Mouse (Mus musculus) stomach, embryonic 14.5 days (tissue): Measurements from ENCODE around the gene Focad. TPM values are rescaled to one million over a fixed set of nuclear protein-coding genes. Genes with fewer than 3 reads are reported as not detected.
"Not testable (repeated sequence)": the region's sequence is repeated elsewhere in the genome, so short reads cannot be mapped to it uniquely, and the experiment has no call there.

Source experiments
- ATAC-seq: fragments of 200-750 bp; cut with Nextera tagmentation; 2 replicates; pipeline ENCODE4 v1.8.0; 2017; ENCODE audit warnings: low read depth, moderate TSS enrichment; ENCODE audit not compliant: insufficient number of reproducible peaks, insufficient read depth, low FRiP score
- H3K27ac ChIP-seq: fragments of 300-500 bp; sonication (generic); 2 replicates; pipeline ENCODE4 v1.5.1; 2014; ENCODE audit warnings: mild to moderate bottlenecking, low read length, moderate library complexity, mixed read lengths
- H3K27me3 ChIP-seq: fragments of 300-500 bp; sonication (generic); 2 replicates; pipeline ENCODE4 v1.6.1; 2014; ENCODE audit warnings: low read length, control low read depth, mixed read lengths; ENCODE audit not compliant: control insufficient read depth, insufficient read depth
- H3K36me3 ChIP-seq: fragments of 300-500 bp; sonication (generic); 2 replicates; pipeline ENCODE4 v1.6.1; 2014; ENCODE audit warnings: mild to moderate bottlenecking, control low read depth, low read length, moderate library complexity, mixed read lengths; ENCODE audit not compliant: control insufficient read depth, insufficient read depth
- H3K4me1 ChIP-seq: fragments of 300-500 bp; sonication (generic); 2 replicates; pipeline ENCODE4 v1.6.1; 2014; ENCODE audit warnings: low read length, control low read depth, mixed read lengths; ENCODE audit not compliant: control insufficient read depth, insufficient read depth
- H3K4me2 ChIP-seq: fragments of 300-500 bp; sonication (generic); replicated peaks from 2 replicates; pipeline ENCODE4 v1.6.1; 2014; ENCODE audit warnings: low read depth, low read length, control low read depth
- H3K4me3 ChIP-seq: fragments of 300-500 bp; sonication (generic); 2 replicates; pipeline ENCODE4 v1.5.1; 2014; ENCODE audit warnings: low read depth, low read length, control low read depth
- H3K9ac ChIP-seq: fragments of 300-500 bp; sonication (generic); replicated peaks from 2 replicates; pipeline ENCODE4 v1.6.1; 2014; ENCODE audit warnings: low read depth, mild to moderate bottlenecking, control low read depth, low read length, moderate library complexity, mixed read lengths
- H3K9me3 ChIP-seq: fragments of 300-500 bp; sonication (generic); 2 replicates; pipeline ENCODE4 v1.6.1; 2016; ENCODE audit warnings: low read depth, low read length, control low read depth; ENCODE audit not compliant: control insufficient read depth
- WGBS: fragments of 180-500 bp; shearing (Covaris S2); extraction: QIAGEN DNeasy Blood & Tissue Kit; methylation state at CpG from one replicate; pipeline ENCODE4 v1.1.7; 2014; 5-methylcytosine and 5-hydroxymethylcytosine counted together
- polyA plus RNA-seq: library from polyadenylated mRNA; unstranded; fragments of >200 nt; fragmentation: Nextera tagmentation; extraction: Ambion mirVana; gene quantifications from 2 replicates; pipeline ENCODE4 v1.2.1, GENCODE M21; 2014

The Focad gene
- polyA plus RNA-seq, 1 experiment from 2014 or later: 16.3 TPM

GRCm38 (mm10) chr4:88390596-88390995, 296.2 kb downstream of the Focad start:
- H3K27ac ChIP-seq, H3K9ac ChIP-seq, H3K36me3 ChIP-seq, H3K4me2 ChIP-seq, H3K4me1 ChIP-seq, H3K4me3 ChIP-seq, H3K9me3 ChIP-seq, H3K27me3 ChIP-seq, ATAC-seq: not testable (repeated sequence)
- 78% methylated on average over 1 of the region's 1 CpGs for WGBS

DNA sequence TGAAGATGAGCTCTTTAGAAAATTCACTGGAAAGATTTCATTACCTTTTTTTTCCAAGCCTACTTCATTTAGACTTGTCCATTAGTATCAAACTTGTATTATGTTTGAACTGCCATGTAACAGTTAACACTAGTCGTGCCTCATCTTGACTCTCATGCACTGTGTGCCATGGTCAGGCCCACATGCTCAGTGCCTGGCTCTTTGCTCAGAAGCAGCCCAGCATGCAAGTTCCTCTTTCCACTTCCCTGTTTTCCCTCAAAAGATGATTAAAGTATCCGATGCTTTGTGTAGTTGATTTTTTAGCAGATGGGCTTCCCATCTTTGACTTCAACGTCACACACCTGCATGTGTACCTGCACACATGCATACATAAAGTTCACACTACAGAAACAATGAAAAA, 301.3 kb downstream of the Focad start:
- H3K4me3 ChIP-seq: no peak overlapping the region
- 91% methylated on average over 3 of the region's 3 CpGs for WGBS
- no peaks in the 10 kb centered on the region for H3K36me3 ChIP-seq
- H3K4me1 ChIP-seq: no peaks in the 10 kb centered on the region
- ATAC-seq: no peak
- H3K27ac ChIP-seq: no peak overlapping the region
- H3K9me3 ChIP-seq: no peaks in the 10 kb centered on the region
- no peak overlapping the region for H3K4me2 ChIP-seq
- no peaks in the 10 kb centered on the region for H3K27me3 ChIP-seq
- no peak overlapping the region for H3K9ac ChIP-seq

DNA sequence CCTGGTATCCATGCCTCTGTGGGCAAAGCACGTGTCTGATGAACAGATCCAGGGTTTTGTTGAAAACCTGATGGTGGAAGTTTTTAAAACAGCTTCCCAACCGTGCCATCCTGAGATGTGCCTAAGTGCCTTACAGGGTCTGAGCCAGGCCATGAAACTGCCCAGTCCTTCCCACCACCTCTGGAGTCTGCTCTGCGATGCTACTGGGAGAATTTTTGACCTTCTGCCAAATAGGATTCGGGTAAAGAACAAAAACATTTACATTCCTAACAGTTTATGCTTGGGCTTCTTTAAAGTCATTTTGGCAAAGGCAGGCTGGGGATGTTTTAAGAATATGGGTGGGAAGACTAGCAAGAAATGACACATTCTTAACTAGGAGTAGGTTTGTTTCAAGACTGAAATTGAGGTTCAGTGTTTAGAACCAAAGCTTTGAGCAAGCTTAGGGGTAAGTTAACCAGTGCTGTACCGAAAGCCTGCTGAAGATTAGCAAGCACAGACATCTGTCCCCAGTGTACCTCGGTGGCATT, 302.6 kb downstream of the Focad start:
- no peak overlapping the region for H3K4me3 ChIP-seq
- H3K4me2 ChIP-seq: no peak overlapping the region
- no peak overlapping the region for H3K9ac ChIP-seq
- no peaks in the 10 kb centered on the region for H3K36me3 ChIP-seq
- H3K27ac ChIP-seq: no peak overlapping the region
- H3K4me1 ChIP-seq: no peaks in the 10 kb centered on the region
- WGBS: 46% methylated on average over 6 of the region's 6 CpGs
- no peaks in the 10 kb centered on the region for H3K27me3 ChIP-seq
- H3K9me3 ChIP-seq: no peaks in the 10 kb centered on the region
- no peak for ATAC-seq

DNA sequence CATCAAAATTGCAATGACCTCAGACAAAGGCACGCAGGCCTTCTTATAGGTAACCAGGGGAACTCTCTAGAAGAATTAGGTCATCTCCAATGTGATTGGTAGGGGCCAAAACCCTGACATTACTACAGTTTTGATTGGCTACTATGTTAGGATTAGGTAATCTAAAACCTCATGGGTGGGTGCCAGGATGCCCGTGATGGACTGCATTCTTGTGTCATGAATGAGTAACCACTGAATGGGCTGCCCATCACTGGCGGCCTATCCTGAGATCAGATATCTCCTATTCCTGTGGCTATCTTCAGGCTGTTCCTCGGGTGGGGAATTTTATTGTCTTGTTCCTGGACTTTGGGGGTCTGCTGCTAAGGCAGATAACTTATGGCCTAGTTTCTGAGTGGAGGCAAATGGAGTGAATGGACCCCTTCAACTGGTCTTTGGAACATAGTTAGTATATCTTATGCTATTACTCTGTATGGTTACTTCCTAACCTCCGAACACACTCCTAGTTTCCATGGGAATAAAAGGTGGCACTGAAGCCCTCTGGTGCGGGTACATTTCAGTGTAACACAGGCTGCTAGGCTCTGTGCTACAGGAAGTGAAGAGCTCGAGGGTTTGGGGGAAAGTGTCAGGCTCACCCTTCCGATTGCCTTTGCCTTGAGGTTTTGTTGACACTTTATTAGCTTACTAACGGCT, 306.0 kb downstream of the Focad start:
- no peaks in the 10 kb centered on the region for H3K27me3 ChIP-seq

GRCm38 (mm10) chr4:88400992-88401313, 306.5 kb downstream of the Focad start:
- H3K27ac ChIP-seq: no peak overlapping the region

More for the DNA sequence above, 306.0 kb downstream of the Focad start:
- no peak overlapping the region for H3K27ac ChIP-seq
- no peaks in the 10 kb centered on the region for H3K36me3 ChIP-seq
- no peaks in the 10 kb centered on the region for H3K4me1 ChIP-seq
- H3K9me3 ChIP-seq: no peaks in the 10 kb centered on the region
- no peak overlapping the region for H3K4me2 ChIP-seq
- ATAC-seq: no peak
- no peak overlapping the region for H3K4me3 ChIP-seq
- no peak overlapping the region for H3K9ac ChIP-seq
- 75% methylated on average over 9 of the region's 9 CpGs for WGBS

DNA sequence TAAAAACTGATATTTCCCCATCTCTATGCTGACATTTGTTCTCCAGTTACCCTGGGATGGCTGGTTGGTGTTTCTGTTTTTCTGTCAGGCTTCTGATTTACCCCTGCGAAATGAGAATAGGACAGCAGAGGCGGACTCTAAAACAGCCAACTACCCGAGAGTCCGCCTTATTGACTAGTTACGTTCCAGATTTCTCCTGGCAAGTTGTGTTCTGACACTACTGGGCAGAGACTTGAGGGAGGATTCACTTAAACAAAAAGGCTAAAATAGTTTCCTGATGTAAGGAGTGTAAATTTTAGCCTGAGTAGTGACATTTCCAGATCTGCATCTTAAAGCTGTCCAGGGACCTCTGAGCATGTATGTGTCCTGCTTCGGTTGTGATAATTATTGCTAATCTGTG, 308.5 kb downstream of the Focad start:
- Histone ChIP-seq H3K4me1 (no peaks in the 10 kb centered on the region), H3K4me3 (no peak overlapping the region), H3K9ac (no peak overlapping the region), H3K27me3 (no peaks in the 10 kb centered on the region), H3K4me2 (no peak overlapping the region), H3K9me3 (no peaks in the 10 kb centered on the region), H3K36me3 (no peaks in the 10 kb centered on the region), H3K27ac (no peak overlapping the region)
- WGBS: 89% methylated on average over 6 of the region's 6 CpGs
- ATAC-seq: no peak

More at GRCm38 (mm10) chr4:88400992-88401313, 306.5 kb downstream of the Focad start:
- Histone ChIP-seq H3K9me3 (no peaks in the 10 kb centered on the region), H3K4me2 (no peak overlapping the region), H3K4me3 (no peak overlapping the region), H3K9ac (no peak overlapping the region), H3K4me1 (no peaks in the 10 kb centered on the region), H3K36me3 (no peaks in the 10 kb centered on the region), H3K27me3 (no peaks in the 10 kb centered on the region)
- ATAC-seq: no peak
- 87% methylated on average over 7 of the region's 7 CpGs for WGBS

DNA sequence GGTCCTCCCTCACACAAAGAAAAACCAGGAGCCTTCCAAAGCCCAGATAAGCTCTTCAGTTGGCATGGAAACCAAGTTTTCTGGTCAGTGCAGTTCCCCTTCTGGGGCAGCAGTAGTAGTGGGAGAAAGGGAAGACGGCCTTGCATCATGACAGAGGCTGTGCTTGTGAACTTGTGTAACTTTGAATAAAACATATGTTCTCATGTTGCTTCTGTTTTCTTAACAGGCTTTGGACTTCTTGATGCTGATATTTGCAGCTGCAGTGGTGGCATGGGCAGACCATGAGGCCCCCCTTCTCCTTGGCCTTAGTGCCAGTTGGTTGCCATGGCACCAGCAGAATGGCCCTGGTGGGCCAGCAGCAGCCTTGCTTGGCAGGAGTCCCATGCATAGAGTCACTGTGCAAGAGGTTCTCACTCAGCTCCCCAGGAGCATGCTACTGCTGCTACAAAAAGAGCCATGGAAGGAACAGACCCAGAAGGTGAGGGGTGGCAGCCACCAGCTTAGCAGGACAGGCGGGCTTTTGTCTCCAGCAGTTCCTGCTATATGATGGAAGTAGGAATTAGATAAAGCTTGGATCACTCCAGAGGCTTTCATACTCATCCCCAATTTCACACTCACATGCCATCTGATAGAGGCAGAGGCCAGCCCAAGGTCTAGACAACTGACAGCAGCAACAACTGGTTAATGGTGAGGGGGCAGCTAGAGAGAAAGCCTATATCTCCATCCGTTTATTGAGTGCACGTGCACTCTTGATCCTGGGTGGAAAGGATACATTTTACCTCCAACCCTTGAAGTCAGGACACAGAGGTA, 312.7 kb downstream of the Focad start:
- Histone ChIP-seq H3K27ac (no peak overlapping the region), H3K9me3 (no peaks in the 10 kb centered on the region), H3K4me1 (no peaks in the 10 kb centered on the region), H3K36me3 (no peaks in the 10 kb centered on the region), H3K27me3 (no peaks in the 10 kb centered on the region), H3K4me2 (no peak overlapping the region), H3K4me3 (no peak overlapping the region), H3K9ac (no peak overlapping the region)
- no peak for ATAC-seq
- 75% methylated on average over 4 of the region's 4 CpGs for WGBS

DNA sequence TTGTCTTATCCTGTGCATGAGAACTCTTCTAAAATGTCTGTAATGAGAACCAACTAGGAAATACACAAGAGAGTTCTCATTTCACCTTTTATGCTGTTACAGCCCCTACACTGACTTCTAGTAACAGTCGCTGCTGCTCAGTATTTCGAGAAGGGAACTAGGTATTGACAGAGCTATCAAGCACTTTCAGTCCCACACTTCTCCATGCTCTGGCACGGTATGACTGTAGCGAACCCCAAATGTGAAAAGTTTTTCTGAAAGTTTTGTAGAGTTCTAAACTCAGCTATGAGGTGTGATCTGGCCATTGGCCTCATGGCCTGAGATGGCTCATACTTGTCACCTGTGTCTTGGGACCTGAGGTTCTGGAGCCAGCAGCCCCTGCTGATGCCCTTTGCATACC, 314.9 kb downstream of the Focad start:
- H3K9me3 ChIP-seq: no peaks in the 10 kb centered on the region
- no peak overlapping the region for H3K4me2 ChIP-seq
- H3K9ac ChIP-seq: no peak overlapping the region
- H3K27ac ChIP-seq: no peak overlapping the region
- 92% methylated on average over 4 of the region's 4 CpGs for WGBS
- H3K4me3 ChIP-seq: no peak overlapping the region
- no peaks in the 10 kb centered on the region for H3K36me3 ChIP-seq
- no peaks in the 10 kb centered on the region for H3K27me3 ChIP-seq
- H3K4me1 ChIP-seq: no peaks in the 10 kb centered on the region
- no peak for ATAC-seq
